Mouse (Mus musculus) cerebellum, adult 8-10 months (tissue): ENCODE measurements around the gene Slc8a1.

Experiments
- DNase-seq: peaks from one replicate; pipeline ENCODE4 v3.0.0; 2022

Slc8a1 gene

GRCm38 (mm10) chr17:81554052-81554734, 184.0 kb downstream of the Slc8a1 start:
- no peak for DNase-seq

DNA sequence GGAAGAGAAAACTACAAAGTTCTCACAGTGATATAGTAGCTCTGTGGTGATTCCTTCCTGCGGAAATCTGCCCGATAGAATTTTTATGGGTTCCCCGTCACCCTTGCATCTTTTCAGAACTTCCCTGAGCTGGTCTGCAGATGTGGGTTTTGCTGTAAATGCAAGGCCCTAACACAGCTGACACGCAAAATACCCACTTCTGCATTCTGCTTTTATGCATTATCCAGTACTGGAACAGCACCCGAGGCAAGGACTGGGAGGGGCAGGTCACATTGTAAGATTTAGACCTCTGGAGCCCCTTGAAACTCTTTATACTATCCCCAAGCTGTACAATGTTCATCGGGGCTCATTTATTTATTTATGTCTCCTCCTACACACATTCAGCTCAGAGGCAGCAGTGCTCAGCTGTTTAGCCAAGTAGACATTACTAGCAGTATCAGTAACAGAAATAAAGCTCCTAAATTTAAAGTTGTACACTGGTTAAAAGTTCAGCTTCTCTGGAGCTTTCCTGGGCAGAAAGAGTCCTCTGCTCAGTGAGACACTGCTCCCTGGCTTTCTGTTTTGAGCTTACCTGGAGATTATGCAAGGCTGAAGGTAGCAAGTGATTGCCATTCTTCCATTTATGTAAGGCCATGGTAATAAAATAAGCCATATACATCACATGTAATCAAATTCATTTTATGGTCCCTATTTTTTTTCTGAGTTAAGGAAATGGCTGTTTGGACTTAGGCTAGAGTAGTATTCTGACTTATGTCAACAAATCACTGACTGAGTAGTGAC, 186.1 kb downstream of the Slc8a1 start:
- DNase-seq, result no peak

- DNase-seq, result no peak
These were observed 187.3 kb downstream of the Slc8a1 start for GRCm38 (mm10) chr17:81550864-81551263.

DNA sequence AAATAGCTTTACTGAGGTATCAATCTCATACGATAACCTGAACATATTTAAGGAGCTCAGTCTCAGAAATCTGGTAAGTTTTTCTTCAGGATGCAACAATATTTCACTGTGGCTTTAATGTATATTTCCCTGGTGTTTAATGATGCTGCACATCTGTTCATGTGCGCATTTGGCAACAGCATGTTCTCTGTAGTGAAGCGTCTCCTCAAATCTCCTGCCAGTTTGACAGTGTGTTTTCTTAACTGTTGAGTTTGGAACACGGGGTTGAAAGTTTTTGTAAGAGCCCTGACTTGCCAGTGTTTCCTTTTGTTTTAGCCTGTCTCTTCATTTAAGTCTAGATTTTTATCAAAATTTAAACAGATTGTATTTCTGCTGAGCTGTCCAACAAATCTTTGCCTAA, 190.2 kb downstream of the Slc8a1 start:
- no peak for DNase-seq

DNA sequence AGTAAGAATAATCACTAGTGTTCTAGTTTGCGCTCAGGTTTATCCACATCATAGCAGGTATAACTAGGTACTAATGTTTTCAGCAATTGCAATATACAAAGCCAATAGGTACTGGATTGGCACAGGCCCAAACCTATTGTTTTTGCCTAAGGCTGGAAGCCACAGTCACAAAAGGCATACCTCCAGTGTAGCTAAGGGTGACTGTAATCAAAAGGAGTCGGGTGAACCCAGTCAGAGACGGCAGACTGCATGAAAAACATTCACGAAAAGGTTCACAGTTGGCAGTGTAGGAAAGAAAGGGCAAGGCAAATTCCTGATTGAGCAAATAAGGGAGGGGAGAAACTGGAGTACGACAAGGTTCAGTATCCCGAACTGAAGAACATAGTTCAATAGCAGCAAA, 191.7 kb downstream of the Slc8a1 start:
- no peak for DNase-seq

- no peak for DNase-seq
These were observed 192.2 kb downstream of the Slc8a1 start for GRCm38 (mm10) chr17:81546012-81546411.

DNA sequence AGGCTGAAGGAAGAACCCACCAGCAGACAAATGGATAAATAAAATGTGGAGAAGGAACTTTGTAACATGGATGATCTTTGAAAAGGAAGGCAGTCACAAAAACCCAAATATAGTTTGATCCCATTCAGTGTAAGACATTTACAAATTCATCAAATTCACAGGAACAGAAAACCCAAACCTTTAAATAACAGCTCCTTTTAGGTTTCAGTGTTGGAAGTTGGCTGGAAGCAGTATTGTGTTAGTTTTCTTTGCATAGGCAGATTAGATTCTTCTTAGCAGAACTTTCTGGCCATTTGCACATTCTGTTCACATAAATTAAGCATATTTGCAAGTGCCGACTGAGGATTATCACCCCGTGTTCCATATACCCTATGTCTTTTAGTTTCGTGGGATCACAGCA, 193.3 kb downstream of the Slc8a1 start:
- no peak for DNase-seq

- DNase-seq, result peak; percentile 44
These were observed 195.6 kb downstream of the Slc8a1 start for GRCm38 (mm10) chr17:81542313-81543185.

- no peak for DNase-seq
These were observed 199.7 kb downstream of the Slc8a1 start for GRCm38 (mm10) chr17:81538163-81539160.

- DNase-seq, result no peak
These were observed 202.1 kb downstream of the Slc8a1 start for GRCm38 (mm10) chr17:81536093-81536492.

GRCm38 (mm10) chr17:81529849-81530248, 208.3 kb downstream of the Slc8a1 start:
- no peak for DNase-seq

DNA sequence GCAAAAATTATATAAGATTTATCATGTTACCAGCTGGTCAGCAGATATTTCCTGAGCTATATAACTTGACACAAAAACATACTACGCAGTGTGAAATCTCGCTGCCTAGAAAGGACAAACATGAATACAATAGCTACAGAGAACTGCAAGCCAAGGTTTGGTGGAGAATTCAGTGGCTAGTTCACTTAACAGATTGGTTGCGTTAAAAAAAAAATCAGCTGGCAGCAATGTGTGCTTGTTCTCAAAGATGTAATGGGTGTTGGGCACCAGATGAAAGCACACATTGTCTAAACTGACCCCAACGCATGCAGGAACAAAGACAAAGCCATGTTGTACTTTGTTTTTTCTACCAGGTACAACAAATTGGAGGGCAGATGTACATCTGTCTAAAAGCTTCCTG, 209.2 kb downstream of the Slc8a1 start:
- DNase-seq, result no peak

- DNase-seq, result no peak
These were observed 211.7 kb downstream of the Slc8a1 start for GRCm38 (mm10) chr17:81526463-81526862.

DNA sequence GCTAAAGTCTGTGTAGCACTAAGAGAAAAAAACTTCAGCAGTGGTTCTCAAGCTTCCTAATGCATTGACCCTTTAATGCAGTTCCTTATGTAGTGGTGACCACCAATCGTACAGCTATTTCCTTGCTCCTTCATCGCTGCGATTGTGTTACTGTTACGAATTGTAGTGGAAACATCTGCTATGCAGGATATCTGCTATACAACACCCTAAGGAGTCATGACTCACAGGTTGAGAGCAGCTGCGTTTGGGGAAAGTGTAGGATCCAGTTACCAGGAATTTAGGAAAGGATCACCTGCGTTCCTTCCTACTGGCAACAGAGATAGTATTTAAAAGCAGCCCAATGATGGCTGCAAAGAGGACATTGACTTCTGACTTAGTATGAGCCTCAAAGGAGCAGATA, 213.4 kb downstream of the Slc8a1 start:
- DNase-seq, result no peak

DNA sequence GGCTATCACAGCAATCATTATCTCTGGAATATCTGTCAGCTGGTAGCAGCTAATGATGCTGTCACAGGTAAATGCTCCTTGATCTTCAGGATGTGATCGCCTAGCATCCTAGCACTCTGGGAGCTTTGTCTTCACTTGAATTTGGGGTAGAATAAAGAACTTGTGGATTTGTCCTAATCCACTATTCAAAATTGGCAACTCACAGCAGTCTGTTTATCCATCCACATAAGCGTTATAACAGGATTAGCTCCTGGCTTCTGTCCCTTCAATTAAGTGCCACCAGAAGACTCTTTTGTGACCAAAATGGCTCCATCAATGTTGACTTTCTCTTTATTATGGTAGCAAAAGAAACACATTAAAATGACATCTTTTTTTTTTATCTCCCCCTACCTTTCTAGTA, 214.2 kb downstream of the Slc8a1 start:
- no peak for DNase-seq

GRCm38 (mm10) chr17:81518316-81519025, 219.7 kb downstream of the Slc8a1 start:
- DNase-seq, result no peak

DNA sequence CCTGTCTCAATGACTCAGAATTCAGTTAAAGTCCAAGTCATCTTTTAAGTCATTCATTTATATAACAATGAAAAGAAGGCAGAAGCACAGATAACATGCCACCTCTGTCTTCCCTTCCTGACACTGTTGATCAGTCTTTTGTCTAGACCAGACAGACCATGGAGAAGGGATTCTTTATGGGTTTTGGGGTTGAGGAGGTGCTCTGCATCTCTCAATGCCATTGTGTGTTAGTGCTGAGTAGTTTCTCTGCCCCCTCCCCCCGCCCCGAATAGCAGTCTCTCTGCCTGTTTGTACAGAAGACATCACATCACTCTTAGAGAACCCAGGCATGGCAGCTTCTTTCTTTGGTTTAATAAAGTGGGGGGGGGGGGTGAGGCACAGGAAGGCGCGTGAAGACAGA, 222.0 kb downstream of the Slc8a1 start:
- DNase-seq, result no peak

DNA sequence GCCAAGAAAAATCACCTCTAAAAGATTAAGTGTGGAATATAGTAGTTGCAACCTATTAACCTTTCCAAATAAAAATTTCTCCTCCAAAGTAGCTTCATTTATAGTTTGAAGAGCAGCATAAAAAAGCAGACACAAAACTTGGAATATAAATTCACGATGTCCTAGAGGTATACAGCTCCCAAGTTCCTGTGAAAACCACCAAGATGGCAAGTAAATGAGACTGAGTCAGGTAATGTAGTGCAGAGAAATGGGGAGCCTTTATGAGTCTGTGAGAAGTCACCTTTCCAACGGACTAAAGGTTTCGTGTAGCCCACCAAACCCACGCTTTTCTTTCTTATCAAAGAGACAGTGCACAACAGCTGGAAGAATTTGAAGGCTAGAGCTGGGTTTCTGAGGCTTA, 224.2 kb downstream of the Slc8a1 start:
- no peak for DNase-seq

DNA sequence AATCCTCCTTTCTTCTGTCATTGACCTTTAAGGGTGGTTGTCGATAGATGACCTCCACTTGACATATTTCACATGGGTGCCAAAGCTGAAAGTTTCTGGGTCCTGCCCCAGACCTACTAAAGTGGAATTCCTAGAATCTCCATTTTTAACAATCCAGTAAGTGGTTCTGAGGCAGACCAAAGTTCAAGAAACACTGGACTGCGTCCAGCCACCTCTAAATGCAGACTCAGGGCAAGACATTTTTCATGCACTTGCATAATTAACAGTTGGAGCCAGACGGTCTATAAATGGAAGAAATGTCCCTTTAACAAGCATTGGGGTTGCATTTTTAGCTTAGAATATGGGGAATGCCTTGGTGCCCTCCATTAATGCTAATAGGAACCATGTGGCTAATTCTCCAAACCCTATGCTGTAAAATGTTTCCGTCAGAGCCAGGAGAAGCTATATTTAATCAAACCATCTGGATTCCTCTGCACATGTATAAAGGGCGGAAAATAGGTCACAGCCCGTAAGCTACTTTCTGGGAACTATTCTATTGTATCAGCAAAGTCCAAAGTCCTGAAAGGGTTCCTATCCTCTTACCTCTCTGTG, 224.7 kb downstream of the Slc8a1 start:
- DNase-seq, result no peak

GRCm38 (mm10) chr17:81505162-81505685, 233.0 kb downstream of the Slc8a1 start:
- no peak for DNase-seq

DNA sequence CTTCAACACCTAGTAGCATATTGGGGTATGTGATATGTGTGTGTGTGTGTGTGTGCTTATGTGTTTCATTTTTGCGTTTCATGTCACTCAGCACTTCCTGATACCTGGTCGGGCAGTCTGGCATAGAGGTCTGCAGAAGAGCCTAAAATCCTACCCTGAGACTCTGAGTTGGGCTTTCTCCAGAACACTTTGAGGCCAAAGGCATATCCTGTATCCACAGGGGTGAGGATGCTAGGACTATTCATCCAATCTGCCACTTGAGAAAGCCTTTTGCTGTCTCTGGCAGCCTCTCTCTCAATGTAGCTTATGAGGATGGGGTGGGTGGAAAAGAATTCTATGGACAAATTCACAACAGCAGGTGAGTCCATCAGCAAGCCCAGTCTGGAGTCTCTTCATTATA, 234.1 kb downstream of the Slc8a1 start:
- peak; percentile 66 for DNase-seq
